Mouse (Mus musculus): ENCODE results near the gene Cercam.

Gene Cercam

DNA sequence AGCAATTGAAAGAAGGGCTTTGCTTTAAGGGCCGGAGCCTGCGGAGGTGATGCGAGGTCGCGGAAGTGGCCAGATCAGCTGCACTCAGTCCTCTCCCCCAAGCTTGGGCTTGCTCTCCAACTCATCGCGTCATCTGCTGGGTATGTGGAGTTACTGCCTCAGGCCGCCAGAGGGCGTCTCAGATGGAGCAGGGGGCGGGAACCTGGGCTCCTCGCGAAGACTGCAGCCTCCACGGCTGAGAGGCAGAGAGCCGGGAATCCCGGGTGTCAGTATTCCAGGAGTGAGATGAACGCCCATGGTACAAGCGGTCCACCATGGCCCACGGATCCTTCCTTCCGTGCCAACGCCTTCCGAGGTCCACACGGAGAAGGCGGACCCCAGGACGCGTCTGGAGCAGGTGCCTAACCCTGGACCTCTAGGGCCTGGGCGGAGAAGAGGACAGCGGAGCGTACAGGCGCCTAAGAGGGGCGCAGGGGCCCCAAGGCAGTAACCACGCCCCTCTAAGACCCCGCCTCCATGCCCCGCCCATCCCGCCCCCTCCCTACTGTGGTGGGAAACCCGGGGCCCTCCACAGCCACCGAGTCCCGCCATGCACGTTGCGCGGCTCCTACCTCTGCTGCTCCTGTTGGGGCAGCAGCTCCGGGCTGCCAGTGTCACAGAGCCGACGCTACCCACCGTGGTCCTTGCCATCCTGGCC is at the start of gene Cercam:
TSS of gene Cercam (plus strand) at position 216 of the 697 bp plus-strand sequence.
- DNase-seq: peak; percentile 98

DNA sequence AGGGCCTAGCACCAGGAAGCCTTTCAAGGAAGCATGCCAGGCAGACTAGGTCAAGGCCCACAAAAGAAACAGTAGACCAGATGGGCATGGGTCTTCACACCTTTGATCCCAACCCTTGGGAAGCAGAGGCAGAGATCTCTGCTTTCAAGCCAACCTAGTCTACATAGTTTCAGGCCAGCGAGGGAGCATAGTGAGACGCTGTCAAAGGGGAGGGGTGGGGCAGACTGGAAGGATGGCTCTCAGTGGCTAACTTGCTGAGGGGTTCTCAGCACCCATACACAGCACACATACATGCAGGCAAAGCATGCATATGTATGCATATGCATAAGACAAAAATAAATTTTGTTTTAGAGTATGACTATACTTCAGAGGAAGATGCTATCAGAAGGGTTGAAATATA is 49.6 kb upstream of the Cercam start:
- no peak for DNase-seq

DNA sequence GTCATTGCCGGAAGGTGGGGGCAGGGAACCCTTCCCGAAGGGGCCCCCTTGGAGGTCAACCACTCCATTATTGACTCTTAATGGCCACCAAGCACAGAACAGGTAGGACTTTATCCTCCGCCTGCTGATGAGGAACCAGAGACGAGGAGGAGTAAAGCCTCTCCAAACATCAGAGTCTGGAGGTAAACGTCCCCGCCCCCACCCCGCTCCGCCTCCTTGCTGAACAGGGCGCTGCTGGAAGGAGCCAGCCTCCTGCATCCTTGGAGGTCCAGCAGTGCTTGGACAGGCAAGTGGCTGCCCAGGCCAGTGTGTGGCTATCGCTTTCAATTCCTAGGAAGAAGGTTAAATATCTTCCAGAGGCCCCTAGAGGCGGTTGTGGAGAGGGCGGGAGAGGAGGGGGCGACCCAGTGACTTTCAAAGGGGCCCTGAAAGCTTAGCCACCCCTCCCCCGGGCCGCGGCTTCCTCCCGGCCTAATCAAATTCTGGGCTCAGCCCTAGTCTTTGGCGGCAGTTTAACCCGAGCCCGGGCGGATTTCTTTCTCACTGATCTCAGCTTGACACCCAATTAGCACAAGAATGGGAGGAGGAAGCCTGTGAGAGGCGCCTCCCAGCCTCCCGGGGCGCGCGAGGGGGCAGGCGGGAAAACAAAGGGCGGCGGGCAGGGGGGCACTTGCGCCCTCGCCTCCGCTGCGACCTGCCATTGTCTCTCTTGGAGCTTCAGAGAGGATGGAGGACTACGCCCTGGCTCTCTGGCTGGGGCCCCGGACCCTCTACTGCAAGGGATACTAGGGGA is 48.7 kb upstream of the Cercam start, which contains the start of gene Urm1:
TSS of gene Urm1 (plus strand) at position 51 of the 793 bp plus-strand sequence.
- peak; percentile 98 for DNase-seq

DNA sequence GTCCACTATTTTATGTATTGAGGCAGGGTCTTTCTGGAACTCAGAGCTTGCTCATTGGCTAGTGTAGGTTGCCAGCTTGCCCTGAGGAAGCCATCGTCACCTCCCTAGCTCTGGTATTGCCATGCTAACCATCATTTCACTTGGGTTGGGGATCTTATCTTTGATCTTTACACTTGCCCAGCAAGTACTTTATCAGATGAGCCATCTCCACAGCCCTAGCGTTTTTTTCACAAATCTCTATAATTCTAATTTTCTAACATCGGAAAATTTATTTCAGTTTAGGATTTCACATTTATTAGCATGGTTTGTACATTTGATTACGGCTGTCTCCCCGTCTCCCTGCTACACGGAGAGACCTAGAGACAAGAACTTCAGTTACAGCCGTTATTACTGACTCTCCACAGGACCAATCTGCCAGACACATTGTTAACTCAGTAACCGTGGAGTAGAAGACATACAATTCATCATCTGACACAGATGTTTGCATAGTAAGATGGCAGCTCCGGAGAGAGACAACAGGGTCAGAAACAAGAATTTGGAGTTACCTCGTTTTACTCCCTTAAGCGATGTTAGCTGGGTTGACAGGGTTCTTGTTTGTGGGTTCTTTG is 42.5 kb upstream of the Cercam start:
- no peak for DNase-seq

DNA sequence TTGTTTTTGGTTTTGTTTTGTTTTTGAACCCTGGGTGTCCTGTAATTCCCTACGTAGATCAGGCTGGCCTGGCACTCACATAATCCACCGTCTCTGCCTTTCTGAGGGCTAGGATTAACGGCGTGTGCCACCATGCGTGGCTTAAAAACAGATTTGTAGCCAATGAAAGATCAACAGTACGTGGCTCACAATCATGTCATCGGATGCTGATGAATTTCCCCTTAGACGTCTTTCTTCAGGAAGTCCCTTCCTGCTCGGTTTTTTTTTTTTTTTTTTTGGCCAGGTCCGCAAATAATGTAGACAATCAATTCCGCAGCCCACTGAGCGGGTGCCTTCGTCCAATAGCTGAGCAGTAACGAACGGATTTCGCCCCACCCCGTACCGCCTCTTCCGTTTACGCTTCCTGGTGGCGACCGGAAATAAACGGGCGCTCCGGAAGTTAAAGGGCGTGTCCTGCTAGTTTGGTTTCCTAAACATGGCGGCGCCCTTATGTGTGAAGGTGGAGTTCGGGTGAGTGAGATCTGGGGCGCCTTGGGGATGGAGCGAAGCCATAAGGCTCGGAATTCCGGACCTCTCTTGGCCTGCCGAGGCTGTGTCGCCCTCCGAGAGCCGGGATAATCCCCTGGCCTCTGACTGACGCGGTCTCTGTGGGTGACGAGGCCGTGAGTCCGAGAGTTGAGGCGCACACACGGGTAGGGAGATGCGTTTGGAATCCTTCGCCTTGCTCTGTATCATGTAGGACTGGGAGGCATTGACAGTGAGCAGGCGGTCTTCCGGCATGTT is 41.8 kb upstream of the Cercam start:
- peak; percentile 100 for DNase-seq

DNA sequence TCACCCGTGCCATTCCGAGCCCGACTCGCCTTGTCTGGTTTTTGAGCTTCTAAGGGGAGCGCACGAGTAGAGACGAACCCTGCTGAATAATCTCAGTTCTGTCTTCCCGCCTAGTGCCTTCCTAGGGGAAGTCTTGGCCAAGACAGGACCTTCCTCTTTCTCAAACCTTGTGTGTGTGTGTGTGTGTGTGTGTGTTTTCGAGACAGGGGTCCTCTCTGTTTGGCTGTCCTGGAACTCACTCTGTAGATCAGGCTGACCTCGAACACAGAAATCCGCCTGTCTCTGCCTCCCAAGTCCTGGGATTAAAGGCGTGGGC is 41.3 kb upstream of the Cercam start:
- no peak for DNase-seq

DNA sequence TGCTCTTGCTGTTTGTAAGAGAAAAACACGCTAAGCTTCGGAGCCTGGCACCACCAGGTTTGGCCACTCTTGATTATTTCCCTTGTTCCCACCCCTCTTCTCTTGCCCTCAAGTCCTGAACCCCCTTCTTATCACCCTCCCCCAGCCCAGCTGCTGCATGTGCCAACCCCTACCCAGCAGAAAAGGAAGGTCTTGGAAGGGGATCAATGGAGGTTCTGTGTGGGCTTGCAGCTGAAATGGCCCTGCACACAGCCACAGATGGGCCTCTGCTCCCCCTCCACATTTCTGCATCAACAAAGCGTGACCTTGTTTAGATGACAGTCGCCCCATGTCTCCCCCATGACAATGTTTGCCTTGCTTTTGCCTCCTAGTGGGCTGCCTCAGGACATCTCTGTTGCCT is 37.9 kb upstream of the Cercam start:
- no peak for DNase-seq

DNA sequence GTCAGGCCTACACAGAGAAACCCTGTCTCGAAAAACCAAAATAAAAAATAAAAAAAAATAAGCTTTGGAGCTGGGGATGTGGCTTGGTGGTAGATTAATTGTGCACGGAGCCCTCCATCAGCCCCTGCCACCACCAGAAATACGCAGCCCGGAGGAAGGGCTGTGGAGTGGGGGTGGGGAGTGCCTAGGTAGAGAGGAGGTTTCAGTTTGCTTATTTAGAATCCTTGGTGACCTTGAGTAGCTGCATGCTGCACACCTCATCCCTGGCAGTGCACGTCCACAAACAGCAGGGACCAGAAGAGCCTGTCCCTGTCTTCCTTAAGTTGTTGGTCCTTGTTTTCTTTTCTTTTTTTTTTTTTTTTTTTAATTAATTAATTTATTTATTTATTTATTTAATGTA is 35.2 kb upstream of the Cercam start:
- DNase-seq: no peak

DNA sequence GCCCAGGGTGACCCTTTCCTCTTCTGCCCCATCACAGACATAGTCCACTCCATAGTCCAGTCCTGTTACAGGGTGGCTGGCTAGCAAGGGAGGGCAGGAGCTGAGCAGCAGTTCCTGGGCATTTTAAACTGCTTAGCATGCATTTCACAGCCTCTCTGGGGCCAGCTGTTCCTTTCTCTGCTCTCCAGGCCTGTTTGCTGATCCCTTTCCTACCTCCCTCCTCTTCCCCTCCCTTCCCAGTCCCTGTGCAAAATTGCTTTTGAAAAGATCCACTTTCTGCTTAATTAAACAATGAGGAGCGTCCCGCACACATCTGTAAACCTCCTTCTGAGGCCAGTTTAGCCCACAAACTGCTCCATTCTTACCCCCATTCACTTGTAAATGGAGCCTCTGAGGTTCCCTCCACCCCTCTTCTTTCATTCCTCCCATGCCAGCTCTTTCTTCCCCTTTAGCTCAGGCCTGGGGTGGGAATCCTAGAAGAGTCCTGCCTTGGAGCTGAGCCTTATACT is 33.5 kb upstream of the Cercam start:
- DNase-seq: no peak

DNA sequence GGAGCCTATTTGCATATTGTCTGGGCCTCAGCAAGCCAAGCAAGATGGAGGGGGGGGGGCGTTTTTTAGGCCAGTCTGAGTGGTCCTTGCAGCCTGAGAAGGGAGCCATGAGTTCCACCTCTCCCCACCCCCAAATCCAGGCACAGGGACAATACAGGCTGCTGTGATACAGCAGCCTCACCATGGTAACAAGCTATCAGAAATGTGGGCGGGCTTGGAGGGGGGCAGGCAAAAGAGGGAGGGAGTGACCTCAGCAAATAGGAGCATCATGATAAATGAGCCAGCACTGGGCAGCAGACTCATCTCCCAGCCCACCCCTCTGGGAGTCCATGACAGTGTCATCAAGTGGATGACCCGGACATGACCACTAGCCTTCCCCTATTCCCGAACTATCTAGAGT is 29.5 kb upstream of the Cercam start:
- no peak for DNase-seq

DNA sequence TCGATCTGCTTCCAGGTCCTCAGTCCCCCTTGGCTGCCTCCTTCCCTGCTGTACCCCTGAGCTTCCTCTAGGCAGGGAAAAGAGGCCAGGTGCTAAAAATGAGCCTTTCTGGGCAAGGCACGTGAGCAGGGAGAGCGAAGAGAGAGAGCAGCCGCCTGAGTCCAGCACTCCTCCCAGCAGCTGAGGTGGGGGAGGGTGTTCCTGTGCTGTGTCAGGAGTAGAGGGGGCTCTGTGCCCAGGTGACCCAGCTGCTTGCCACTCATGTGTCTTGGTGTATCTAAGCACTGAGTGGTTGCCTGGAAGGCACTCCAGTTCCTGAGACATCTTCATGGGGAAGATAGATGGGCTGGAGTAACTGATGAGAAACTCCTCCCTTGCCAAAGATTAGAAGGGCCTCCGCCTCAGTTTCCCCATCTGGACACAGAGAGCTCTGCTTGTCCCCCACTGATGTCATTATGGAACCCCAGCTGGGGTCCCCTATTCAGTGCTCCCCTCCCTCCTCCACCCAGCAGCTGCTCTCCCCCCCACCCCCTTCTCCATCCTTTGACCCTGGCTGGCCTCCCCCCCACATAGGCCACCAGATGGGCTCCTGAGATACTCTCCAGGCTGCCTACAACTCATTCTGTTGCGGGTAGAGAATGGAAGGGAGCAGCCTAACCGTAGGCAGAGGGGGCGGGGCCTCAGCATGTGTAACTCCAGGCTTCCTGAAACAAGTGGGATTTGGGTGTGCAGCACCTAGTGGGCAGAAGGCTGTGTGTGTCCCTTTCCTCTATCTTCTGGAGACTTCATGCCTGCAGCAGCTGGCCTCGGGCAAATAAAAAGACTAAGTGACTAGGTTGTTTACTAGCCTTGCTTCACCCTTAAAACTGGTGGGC is 25.5 kb upstream of the Cercam start:
- DNase-seq: no peak

DNA sequence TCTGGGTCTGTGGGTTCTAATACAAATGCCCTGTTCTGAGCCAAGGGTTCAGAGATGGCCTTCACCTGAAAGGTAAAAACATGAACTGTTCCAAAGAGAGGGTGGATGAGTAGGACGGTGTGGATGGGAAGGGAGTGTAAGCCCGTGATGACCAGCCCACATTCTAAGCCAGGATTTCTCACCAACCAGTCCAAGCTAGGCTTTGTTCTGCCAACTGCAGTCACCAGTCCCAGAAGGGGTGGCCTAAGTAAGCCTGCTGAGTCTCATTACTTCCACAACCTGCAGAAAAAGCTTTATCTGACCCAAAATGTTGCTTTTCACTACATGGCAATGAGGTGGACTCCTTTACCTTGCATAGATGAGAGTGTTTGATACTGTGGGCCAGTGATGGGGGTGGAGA is 24.8 kb upstream of the Cercam start:
- DNase-seq: no peak

DNA sequence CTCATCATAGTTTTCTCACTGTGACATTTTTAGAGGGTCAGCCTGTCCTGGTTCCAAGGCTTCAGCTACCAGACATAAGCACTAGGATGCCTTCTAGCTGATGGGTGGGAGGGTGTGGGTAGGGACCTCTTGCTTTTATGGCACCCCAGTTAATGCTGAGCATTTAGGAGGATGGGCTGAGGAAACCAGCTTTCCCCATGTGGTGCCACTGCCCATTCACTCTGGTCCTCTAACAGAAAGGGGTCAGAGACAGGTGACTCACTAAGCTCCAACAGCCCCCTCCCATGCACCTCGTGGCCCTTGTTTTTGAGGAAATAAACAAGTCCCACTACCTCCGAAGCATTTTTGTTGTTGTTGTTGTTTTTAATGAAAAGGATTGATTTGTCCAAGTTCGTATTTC is 24.3 kb upstream of the Cercam start:
- DNase-seq: no peak

DNA sequence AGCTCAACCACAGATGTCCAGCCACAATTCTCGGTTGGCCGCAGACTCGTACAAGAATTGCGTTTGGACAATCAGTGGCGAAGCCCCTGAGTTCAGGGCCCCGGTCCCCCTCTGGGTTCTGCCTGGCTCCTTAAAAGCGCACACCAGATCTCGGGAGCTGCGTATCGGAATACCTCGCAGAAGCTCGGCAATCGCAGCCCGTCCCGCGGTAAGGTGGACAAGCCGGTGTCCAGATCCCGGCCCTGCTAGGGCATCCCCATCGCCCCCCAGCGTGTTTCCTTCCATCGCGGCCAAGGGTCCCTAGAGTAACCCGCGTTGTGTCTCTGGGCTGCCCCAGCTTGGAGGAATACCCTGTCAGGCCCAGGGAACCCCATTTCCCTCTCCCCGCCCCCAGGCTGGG is 23.3 kb upstream of the Cercam start:
- DNase-seq: no peak

DNA sequence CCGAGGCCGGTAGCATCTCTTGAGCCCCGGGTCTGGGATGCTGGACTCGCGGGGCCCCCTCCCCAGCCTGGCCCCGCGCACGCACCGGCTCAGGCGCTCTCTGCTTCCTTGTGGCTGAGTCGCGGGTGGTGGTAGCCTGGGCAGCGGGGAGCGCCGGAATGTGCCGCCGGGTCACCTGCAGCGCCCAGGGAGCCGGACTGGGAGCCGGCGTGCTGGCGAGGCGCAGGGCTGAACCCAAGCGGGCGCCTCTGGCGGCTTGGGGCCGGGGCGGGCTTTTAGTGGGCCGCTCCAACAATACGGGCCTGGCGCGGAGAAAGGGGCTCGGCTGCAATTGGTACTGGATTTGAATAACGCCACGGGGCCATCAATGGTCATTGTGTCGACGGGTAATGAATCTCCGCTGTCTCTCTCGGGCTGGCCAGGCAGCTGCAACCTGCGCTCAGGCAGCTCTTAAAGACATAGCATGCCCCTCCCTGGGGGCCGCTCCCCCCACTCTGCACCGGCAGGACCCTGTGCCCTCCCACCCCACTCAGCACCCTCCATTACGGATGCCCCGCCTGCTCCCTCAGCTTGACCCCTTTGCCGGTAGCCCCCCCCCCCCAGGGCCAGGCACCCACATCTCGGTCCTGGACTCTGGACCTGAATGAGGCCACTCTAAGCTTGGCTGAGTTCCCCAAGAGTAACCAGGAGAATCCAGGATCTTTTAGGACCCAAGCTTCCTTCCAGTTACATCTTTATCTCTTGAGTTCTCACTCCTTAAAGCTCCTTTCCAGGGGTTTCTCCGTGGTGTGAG is 22.7 kb upstream of the Cercam start:
- DNase-seq: no peak

DNA sequence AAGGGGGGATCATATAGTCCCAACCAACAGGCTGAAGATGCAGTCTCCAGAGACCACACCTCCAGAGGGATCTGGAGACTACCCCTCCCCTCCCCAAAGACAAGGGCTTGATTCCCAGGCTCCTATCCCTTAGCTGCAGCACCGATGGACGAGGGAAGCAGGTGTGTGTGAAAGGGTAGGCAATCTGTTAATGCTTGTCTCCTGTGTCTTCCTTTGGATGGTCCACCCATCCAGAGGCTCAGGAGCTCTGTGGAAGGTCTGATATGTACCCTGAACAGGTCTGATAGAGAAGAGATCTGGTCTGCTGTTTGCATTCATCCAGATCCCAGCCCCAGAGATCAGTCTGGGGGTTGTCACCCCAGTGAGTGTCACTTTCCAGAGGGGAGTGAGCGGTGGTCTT is 22.1 kb upstream of the Cercam start:
- no peak for DNase-seq

DNA sequence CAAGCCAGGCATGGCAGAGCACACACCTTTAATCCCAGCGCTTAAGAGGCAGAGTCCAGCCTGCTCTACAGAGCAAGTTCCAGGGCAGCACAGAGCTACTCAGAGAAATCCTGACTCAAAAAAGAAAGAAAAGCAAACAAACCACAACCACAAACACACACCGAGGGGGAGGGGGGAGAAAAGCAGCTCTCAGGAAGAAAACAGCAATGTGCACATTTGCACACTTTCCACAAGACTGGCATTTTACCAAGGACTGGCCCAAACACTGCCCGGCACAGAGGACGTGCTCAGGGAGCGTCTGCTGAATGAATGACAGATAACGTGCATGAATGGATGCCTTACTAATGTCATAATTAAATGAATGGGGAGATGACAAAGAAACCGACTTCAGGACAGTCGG is 19.9 kb upstream of the Cercam start:
- no peak for DNase-seq

DNA sequence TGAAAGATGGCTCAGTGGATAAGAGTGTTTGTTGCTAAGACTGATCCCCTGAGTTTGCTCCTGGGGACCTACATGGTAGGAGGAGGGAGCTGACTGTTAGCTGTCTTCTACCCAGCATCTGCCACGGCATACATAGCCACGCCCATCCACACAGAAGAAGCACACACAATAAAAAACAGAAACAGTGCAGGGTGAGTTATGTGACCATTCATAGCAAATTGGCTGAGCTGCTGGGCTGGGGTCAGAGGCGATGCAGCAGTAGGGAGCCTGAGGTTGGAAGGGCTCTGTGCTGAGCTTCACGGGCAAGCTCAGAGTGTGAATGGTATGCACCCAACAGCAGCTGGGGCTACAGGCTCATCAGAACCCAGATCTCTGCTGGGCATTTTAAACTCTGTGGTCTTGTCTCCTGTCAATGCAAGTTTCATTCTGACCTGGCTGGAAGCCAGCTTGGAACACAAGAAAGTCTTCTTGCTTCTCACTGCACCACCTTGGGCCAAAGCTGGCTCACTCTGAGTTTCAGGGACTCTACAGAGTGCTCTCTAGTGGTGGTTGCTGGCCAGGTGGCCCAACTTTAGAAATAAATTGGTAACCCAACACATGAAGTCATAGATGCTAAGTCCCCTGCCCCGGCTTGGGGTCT is 19.0 kb upstream of the Cercam start:
- no peak for DNase-seq

DNA sequence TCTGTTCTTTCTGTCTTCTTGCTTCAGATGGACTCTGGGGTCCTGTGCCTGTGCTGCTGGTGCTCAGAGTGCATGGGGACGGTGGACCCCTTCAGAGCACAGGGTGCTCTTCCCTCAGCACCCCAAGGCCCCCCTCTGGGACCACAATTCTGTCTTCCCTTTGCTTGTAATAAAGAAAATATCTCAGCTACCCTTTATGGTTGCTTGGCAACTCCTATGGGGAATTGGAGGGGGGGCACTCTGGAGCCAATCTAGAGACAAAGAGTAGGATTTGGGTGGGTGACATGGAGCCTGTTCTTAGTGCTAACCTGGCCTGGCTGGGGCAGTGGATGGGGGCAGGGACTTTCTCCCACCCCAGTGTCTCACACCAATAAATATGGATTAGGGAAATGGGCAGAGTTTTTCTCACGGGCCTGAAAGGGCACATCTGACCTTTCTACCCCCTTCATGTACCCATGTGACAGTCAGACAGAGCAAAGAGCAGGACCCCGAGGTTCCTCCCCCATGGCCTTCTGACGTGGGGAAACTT is 15.9 kb upstream of the Cercam start:
- no peak for DNase-seq

DNA sequence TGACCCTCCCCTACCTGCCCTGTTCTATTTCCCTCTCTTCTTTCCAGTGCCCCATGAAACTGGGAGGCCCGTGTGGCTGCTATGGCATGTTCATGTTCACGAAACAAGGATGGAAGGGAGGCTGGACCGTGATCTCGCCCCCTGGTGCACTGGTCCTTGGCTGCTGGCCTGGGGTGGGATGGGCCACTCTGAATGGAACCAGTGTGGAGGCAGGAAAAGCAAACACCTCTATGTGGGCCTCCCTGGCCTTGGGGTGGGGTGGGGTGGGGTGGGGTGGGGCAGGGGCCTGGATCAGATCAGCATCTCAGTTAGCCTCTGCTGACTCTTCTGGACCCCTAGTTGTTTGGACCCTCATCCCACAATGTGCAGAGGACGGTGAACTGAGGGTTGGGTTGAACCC is 15.2 kb upstream of the Cercam start:
- no peak for DNase-seq

Data from heart, adult 11 months (tissue).